Mouse (Mus musculus) spleen, adult 2 months (tissue): ENCODE measurements around the gene Capn11.

Source experiments
- CTCF ChIP-seq: fragments of 200-500 bp; IDR thresholded peaks from 2 replicates; pipeline ENCODE4 v1.5.1; 2011; ENCODE audit warnings: mild to moderate bottlenecking, inconsistent platforms; ENCODE audit not compliant: insufficient read depth, insufficient read length, insufficient replicate concordance; ENCODE audit errors: extremely low read depth
- POLR2A ChIP-seq: fragments of 200-500 bp; IDR thresholded peaks from 2 replicates; pipeline ENCODE4 v1.6.1; 2011; ENCODE audit warnings: low read depth, low read length, inconsistent platforms

DNA sequence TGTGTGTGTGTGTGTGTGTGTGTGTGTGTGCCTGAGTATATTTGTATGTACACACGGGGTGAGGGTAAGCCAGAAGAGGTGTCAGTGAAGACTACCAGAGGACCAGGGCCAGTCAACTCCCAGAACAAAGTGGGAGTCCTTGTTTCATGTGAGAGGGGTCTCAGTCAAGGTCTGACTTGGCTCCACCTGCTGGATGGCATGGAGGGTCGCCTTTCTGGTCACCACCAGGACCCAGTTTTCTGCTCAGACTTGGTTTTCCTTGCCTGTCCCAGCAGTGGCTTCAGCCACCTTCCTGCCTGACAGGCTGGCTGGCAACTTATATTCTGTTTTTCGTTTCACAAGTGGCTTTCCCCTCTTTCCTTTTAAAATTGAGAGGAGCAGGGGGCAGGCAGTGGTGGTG lies 48.3 kb upstream of the Capn11 start:
- TF ChIP-seq CTCF (no peak), POLR2A (no peak)
